Mouse (Mus musculus) kidney, postnatal 10 days (tissue): ENCODE measurements around the gene Cdan1.

Source experiments
- DNase-seq: peaks from one replicate; pipeline ENCODE4 v3.0.0; 2021; ENCODE audit warnings: mixed read lengths

Gene Cdan1

GRCm38 (mm10) chr2:120849449-120850423, at the start of gene Cdan1:
Cdan1 (minus strand) TSS chr2:120850128.
- peak; percentile 70 for DNase-seq

DNA sequence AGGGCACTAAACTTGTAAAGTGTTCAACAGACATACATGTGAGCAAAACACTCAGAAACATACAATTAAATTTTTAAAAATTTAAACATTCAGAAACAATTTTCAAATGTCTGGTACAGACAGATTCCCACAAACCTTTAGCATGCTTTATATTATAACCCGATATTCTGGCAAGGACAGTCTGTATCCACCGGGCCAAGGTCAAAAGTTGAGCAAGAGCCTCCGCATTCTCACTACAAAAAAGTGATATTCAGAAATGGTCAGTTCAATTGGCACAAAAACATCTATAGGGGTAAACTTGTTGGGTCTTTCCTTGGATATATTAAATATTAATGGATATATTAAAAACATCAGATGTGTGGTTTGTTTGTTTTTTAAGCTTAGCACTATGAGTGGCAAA, 46.4 kb upstream of the Cdan1 start:
- no peak for DNase-seq

DNA sequence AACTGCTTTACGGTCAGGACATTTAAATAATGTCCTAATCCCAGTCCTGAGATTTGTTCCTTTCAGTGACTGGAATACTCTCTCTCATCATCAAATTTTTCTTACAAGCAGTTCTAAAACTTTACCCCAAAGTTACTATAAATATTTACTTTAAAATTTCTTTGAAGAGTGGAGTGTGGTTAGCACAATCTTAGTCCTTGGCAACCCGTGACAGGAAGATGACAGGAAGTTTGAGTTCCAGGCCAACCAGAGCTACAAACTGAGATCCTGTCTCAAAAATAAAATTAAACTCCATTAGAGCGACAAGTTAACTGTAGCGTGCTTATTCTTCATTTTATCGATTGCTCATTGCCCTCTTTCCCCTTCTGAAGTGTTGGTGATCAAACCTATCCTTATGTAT, 37.7 kb upstream of the Cdan1 start:
- DNase-seq = no peak

- no peak for DNase-seq
These were observed 23.3 kb upstream of the Cdan1 start for GRCm38 (mm10) chr2:120873192-120873591.

- DNase-seq = peak; percentile 52
These were observed 21.8 kb upstream of the Cdan1 start for GRCm38 (mm10) chr2:120871447-120872336.

DNA sequence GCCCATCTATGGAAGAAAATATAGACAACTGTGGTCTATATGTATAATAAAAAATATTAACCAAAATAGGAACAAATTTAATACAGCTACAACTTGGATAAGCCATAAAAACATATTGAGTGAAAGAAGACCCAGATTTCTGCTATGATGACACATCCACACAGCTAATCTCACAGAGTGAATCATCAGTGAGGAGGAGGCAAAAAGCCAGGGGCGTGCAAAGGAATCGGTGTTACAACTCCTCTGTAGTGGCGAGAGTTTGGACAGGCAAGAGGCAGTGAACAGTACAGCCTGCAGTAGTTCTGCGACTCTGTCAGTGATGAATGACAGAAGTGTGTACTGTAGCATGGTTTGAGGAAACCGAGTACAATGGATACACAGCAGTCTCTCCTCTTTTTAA, 17.4 kb upstream of the Cdan1 start:
- DNase-seq = no peak

DNA sequence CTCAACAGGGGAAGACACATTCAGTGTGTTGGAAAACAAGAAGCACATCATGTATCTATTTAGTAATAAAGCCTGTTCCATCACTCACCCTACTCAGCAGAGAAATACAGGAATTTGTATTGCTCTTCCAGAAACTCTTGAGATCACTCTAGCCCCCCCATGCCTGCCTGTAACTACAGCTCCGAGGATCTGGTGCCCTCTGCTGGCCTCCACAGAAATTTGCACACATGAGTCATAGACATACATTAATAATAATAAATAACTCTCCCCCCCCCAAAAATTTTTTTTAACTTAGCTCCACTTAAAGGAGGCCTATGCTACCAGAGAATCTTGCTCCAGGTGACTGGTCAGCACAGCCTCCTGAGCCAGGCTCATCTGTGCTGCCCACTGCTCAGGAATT, 16.6 kb upstream of the Cdan1 start:
- peak; percentile 68 for DNase-seq

- no peak for DNase-seq
These were observed 13.5 kb upstream of the Cdan1 start for GRCm38 (mm10) chr2:120863389-120863788.

GRCm38 (mm10) chr2:120860699-120861098, 10.8 kb upstream of the Cdan1 start:
- no peak for DNase-seq

- no peak for DNase-seq
These were observed 8.2 kb upstream of the Cdan1 start for GRCm38 (mm10) chr2:120858131-120858530.

- DNase-seq = peak; percentile 34
These were observed 3.2 kb upstream of the Cdan1 start for GRCm38 (mm10) chr2:120853151-120853550.

DNA sequence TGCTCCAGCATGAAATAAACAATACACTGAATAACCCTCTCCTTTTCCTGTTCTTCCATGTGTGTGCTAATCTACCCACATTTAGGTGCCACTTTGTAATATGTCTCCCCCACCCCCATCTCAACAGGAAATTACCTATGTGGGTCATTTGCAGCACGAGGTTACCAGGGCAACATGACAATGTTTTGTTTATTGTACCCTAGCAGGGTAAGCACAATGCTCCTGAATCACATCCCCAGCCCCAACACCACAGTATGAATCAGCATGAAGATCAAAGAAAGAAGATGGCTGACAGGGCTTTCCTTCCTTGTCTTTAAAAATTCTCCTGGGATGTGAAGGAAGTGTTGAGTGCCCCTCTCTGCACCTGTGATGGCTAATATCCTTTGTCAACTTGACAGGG, 2.7 kb upstream of the Cdan1 start:
- no peak for DNase-seq

GRCm38 (mm10) chr2:120850424-120851082, 625 bp upstream of the Cdan1 start, which contains the start of gene Ttbk2:
Ttbk2 (minus strand) TSS chr2:120850604.
- DNase-seq = peak; percentile 98

- DNase-seq = no peak
These were observed 4.6 kb downstream of the Cdan1 start for GRCm38 (mm10) chr2:120845280-120845679.

GRCm38 (mm10) chr2:120843990-120844389, 5.9 kb downstream of the Cdan1 start:
- no peak for DNase-seq

- no peak for DNase-seq
These were observed 8.7 kb downstream of the Cdan1 start for GRCm38 (mm10) chr2:120841211-120841610.

DNA sequence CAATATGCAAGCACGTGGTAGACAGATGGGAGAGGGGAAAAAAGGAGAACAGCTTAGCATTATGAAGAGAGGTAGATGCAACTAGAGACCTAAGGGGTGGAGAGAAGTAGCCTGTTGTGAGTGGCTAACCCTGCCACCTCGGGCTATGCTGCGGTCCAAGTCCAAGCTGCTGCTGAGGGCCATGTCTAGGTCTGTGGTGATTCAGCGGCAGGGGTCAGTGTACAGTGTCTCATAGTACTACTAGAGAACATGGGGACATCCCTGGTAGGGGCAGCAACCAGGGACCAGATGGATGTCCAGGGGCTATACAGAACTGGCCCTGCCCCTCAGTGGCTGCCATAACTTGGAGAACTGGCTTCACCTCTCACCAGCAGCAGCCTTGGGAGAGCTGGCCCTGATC, 14.8 kb downstream of the Cdan1 start:
- DNase-seq = no peak

DNA sequence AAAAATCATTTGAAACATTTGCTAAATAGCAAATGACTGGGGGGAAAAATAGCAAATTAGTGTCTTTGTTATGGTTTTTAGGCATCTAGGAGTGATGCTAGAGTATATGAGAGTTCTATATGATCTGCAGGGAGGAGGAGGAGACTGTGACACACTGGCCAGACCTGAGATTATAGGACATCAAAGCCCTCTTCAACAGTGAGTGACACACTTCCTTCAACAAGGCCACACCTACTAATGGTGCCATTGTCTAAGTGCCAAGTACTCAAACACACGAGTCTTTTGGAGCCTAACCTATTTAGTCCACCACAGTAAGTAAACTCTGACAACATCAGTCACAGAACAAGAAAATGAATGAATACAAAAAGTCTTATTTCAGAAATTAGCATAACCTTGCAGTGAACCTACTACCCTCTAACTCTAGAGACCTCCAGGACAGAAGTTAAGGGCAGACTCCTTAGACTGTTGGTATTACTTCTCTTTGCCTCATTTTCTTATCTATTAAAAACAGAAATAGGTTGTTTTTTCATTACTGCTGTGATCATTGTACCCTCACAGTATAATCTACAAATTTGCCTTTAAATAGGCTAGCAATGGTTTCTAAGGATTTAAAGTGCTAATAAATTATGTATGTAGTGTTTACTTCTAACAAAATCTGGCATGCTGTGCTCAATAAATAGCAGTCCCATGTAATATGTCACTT, 22.8 kb downstream of the Cdan1 start:
- DNase-seq = no peak

GRCm38 (mm10) chr2:120770265-120770935, 79.5 kb downstream of the Cdan1 start:
- DNase-seq = no peak

DNA sequence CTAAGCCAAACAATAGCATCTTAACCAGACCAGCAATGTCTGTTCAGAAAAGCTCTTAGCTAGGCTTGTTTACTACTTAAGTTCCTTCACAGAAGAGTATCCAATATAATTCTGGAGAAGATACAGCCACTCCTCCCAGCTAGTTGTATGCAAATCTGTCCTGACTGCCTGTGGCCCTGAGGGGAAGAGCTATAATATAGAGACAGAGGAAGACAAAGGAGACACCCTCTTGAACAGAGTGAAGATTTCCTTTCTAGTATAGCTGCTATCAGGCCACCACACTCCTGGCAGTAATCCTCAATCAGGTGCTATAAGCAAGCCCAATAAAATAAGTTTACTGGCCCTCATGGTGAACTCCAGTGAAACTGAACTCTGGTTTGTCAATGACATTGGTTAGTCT, 88.0 kb downstream of the Cdan1 start:
- no peak for DNase-seq

DNA sequence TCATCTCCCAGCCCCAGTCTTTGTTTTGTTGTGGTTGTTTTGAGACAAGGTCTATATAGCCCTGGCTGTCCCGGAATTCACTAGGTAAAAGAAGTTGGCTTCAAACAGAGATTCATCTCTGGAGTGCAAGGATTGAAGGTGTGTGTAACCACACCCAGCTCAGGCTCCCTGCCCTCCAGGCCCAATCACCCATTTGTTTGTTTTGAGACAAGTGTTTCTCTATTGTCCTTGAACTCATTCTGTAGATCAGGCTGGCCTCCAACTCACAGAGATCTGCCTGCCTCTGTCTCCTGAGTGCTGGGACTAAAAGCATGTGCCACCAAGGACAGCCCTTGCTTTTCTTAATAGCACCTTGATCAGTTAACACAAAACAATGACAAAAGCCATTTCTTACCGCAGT, 101.9 kb downstream of the Cdan1 start:
- no peak for DNase-seq

- no peak for DNase-seq
These were observed 104.4 kb downstream of the Cdan1 start for GRCm38 (mm10) chr2:120745496-120745895.
